Mouse (Mus musculus) neural tube, embryonic 13.5 days (tissue): ENCODE measurements at regions not wholly inside any gene's neighbourhood (a gene's known extent, or its start where the extent isn't known, plus 50 kb on each side); places are given as distances from the start of the nearest gene placed in this dataset.

Source experiments
- ATAC-seq: fragments of 200-750 bp; cut with Nextera tagmentation; 2 replicates; pipeline ENCODE4 v1.8.0; 2017; ENCODE audit warnings: low read depth, mild to moderate bottlenecking, moderate TSS enrichment, moderate library complexity
- H3K27ac ChIP-seq: fragments of 300-500 bp; sonication (generic); replicated peaks from 2 replicates; pipeline ENCODE4 v1.5.1; 2015; ENCODE audit warnings: moderate library complexity, mild to moderate bottlenecking, inconsistent platforms
- H3K27me3 ChIP-seq: fragments of 300-500 bp; sonication (generic); 2 replicates; pipeline ENCODE4 v1.6.1; 2015; ENCODE audit warnings: mild to moderate bottlenecking, inconsistent platforms
- H3K36me3 ChIP-seq: fragments of 300-500 bp; sonication (generic); 2 replicates; pipeline ENCODE4 v1.6.1; 2015; ENCODE audit warnings: mild to moderate bottlenecking, inconsistent platforms
- H3K4me1 ChIP-seq: fragments of 300-500 bp; sonication (generic); replicated peaks from 2 replicates; pipeline ENCODE4 v1.6.1; 2015; ENCODE audit warnings: inconsistent platforms
- H3K4me2 ChIP-seq: fragments of 300-500 bp; sonication (generic); 2 replicates; pipeline ENCODE4 v1.6.1; 2015; ENCODE audit warnings: inconsistent platforms, mild to moderate bottlenecking, moderate library complexity
- H3K4me3 ChIP-seq: fragments of 300-500 bp; sonication (generic); 2 replicates; pipeline ENCODE4 v1.5.1; 2015; ENCODE audit warnings: mild to moderate bottlenecking, inconsistent platforms
- H3K9ac ChIP-seq: fragments of 300-500 bp; sonication (generic); 2 replicates; pipeline ENCODE4 v1.6.1; 2015; ENCODE audit warnings: moderate library complexity, mild to moderate bottlenecking, inconsistent platforms
- H3K9me3 ChIP-seq: fragments of 300-500 bp; sonication (generic); 2 replicates; pipeline ENCODE4 v1.6.1; 2016; ENCODE audit warnings: inconsistent platforms
- WGBS: fragments of 180-500 bp; shearing (Covaris S2); methylation state at CpG from one replicate; pipeline ENCODE4 v1.1.7; 2015; 5-methylcytosine and 5-hydroxymethylcytosine counted together

- Histone ChIP-seq H3K9ac (no peak overlapping the region), H3K27ac (no peak overlapping the region), H3K9me3 (no peaks in the 10 kb centered on the region), H3K4me2 (no peak overlapping the region), H3K4me3 (no peak overlapping the region), H3K27me3 (no peaks in the 10 kb centered on the region), H3K4me1 (peaks cover 13% of the 10 kb centered on the region), H3K36me3 (no peaks in the 10 kb centered on the region)
- WGBS = 97% methylated on average over 3 of the region's 3 CpGs
- ATAC-seq = no peak
These were observed 1408.5 kb upstream of the A1bg start for GRCm38 (mm10) chr15:62331138-62331800.

GRCm38 (mm10) chr15:62328920-62329319, 1406.1 kb upstream of the A1bg start:
- Histone ChIP-seq H3K9ac (no peak overlapping the region), H3K4me2 (no peak overlapping the region), H3K36me3 (no peaks in the 10 kb centered on the region), H3K4me3 (no peak overlapping the region), H3K4me1 (peaks cover 13% of the 10 kb centered on the region), H3K9me3 (no peaks in the 10 kb centered on the region), H3K27ac (no peak overlapping the region), H3K27me3 (no peaks in the 10 kb centered on the region)
- ATAC-seq = no peak
- 7% methylated on average over 3 of the region's 3 CpGs for WGBS

- Histone ChIP-seq H3K4me1 (peaks cover 13% of the 10 kb centered on the region), H3K27ac (no peak overlapping the region), H3K9ac (no peak overlapping the region), H3K4me3 (no peak overlapping the region), H3K27me3 (no peaks in the 10 kb centered on the region), H3K36me3 (no peaks in the 10 kb centered on the region), H3K4me2 (no peak overlapping the region), H3K9me3 (no peaks in the 10 kb centered on the region)
- no peak for ATAC-seq
- 64% methylated on average over 9 of the region's 9 CpGs for WGBS
These were observed 1405.6 kb upstream of the A1bg start for GRCm38 (mm10) chr15:62328305-62328881.

- Histone ChIP-seq H3K9ac (no peak overlapping the region), H3K27ac (no peak overlapping the region), H3K4me1 (peaks cover 13% of the 10 kb centered on the region), H3K36me3 (no peaks in the 10 kb centered on the region), H3K27me3 (no peaks in the 10 kb centered on the region), H3K4me3 (no peak overlapping the region), H3K4me2 (no peak overlapping the region), H3K9me3 (no peaks in the 10 kb centered on the region)
- 36% methylated on average over 2 of the region's 2 CpGs for WGBS
- no peak for ATAC-seq
These were observed 1404.7 kb upstream of the A1bg start for GRCm38 (mm10) chr15:62327481-62327880.

- Histone ChIP-seq H3K36me3 (no peaks in the 10 kb centered on the region), H3K4me2 (no peak overlapping the region), H3K9ac (no peak overlapping the region), H3K27ac (no peak overlapping the region), H3K9me3 (no peaks in the 10 kb centered on the region), H3K4me3 (no peak overlapping the region), H3K4me1 (peaks cover 13% of the 10 kb centered on the region), H3K27me3 (no peaks in the 10 kb centered on the region)
- ATAC-seq = no peak
- 93% methylated on average over 4 of the region's 4 CpGs for WGBS
These were observed 1403.7 kb upstream of the A1bg start for GRCm38 (mm10) chr15:62326524-62326923.

- 68% methylated on average over 1 of the region's 1 CpGs for WGBS
- peaks cover 13% of the 10 kb centered on the region for H3K4me1 ChIP-seq
- ATAC-seq = no peak
- H3K4me3 ChIP-seq = no peak overlapping the region
- H3K9ac ChIP-seq = no peak overlapping the region
- no peaks in the 10 kb centered on the region for H3K36me3 ChIP-seq
- H3K27ac ChIP-seq = no peak overlapping the region
- H3K4me2 ChIP-seq = no peak overlapping the region
- no peaks in the 10 kb centered on the region for H3K9me3 ChIP-seq
- H3K27me3 ChIP-seq = no peaks in the 10 kb centered on the region
These were observed 1402.9 kb upstream of the A1bg start for GRCm38 (mm10) chr15:62325451-62326290.

- no peak overlapping the region for H3K27ac ChIP-seq
- ATAC-seq = no peak
- no peaks in the 10 kb centered on the region for H3K4me1 ChIP-seq
- H3K4me3 ChIP-seq = no peak overlapping the region
- 79% methylated on average over 5 of the region's 5 CpGs for WGBS
- no peak overlapping the region for H3K9ac ChIP-seq
- H3K4me2 ChIP-seq = no peak overlapping the region
- H3K9me3 ChIP-seq = no peaks in the 10 kb centered on the region
- no peaks in the 10 kb centered on the region for H3K36me3 ChIP-seq
- H3K27me3 ChIP-seq = no peaks in the 10 kb centered on the region
These were observed 1398.2 kb upstream of the A1bg start for GRCm38 (mm10) chr15:62320966-62321365.

- 7% methylated on average over 2 of the region's 2 CpGs for WGBS
- H3K4me3 ChIP-seq = no peak overlapping the region
- H3K9ac ChIP-seq = no peak overlapping the region
- no peaks in the 10 kb centered on the region for H3K9me3 ChIP-seq
- no peaks in the 10 kb centered on the region for H3K36me3 ChIP-seq
- no peak overlapping the region for H3K4me2 ChIP-seq
- no peaks in the 10 kb centered on the region for H3K4me1 ChIP-seq
- H3K27ac ChIP-seq = no peak overlapping the region
- ATAC-seq = no peak
- peaks cover 10% of the 10 kb centered on the region; the same call in 1 of the 2 replicates for H3K27me3 ChIP-seq
These were observed 1391.6 kb upstream of the A1bg start for GRCm38 (mm10) chr15:62314449-62314848.

GRCm38 (mm10) chr15:62302233-62302632, 1379.4 kb upstream of the A1bg start:
- no peak overlapping the region for H3K27ac ChIP-seq

GRCm38 (mm10) chr15:62301567-62301966, 1378.8 kb upstream of the A1bg start:
- Histone ChIP-seq H3K4me1 (no peaks in the 10 kb centered on the region), H3K9ac (no peak overlapping the region), H3K27ac (no peak overlapping the region), H3K4me3 (no peak overlapping the region), H3K9me3 (no peaks in the 10 kb centered on the region), H3K27me3 (no peaks in the 10 kb centered on the region), H3K36me3 (no peaks in the 10 kb centered on the region), H3K4me2 (no peak overlapping the region)
- no peak for ATAC-seq
- WGBS = 92% methylated on average over 3 of the region's 3 CpGs

More at GRCm38 (mm10) chr15:62302233-62302632, 1379.4 kb upstream of the A1bg start:
- WGBS = 87% methylated on average over 3 of the region's 3 CpGs
- no peak for ATAC-seq
- Histone ChIP-seq H3K4me1 (no peaks in the 10 kb centered on the region), H3K36me3 (no peaks in the 10 kb centered on the region), H3K4me3 (no peak overlapping the region), H3K27me3 (no peaks in the 10 kb centered on the region), H3K9me3 (no peaks in the 10 kb centered on the region), H3K9ac (no peak overlapping the region), H3K4me2 (no peak overlapping the region)

- WGBS = 88% methylated on average over 5 of the region's 5 CpGs
These were observed 1374.3 kb upstream of the A1bg start for GRCm38 (mm10) chr15:62297138-62297537.

GRCm38 (mm10) chr15:62295233-62295927, 1372.6 kb upstream of the A1bg start:
- ATAC-seq = no peak
- no peak overlapping the region for H3K4me2 ChIP-seq

More at GRCm38 (mm10) chr15:62297138-62297537, 1374.3 kb upstream of the A1bg start:
- H3K4me1 ChIP-seq = peaks cover 9% of the 10 kb centered on the region
- H3K9ac ChIP-seq = no peak overlapping the region
- no peak overlapping the region for H3K4me2 ChIP-seq
- no peaks in the 10 kb centered on the region for H3K27me3 ChIP-seq
- ATAC-seq = no peak
- no peak overlapping the region for H3K4me3 ChIP-seq
- no peak overlapping the region for H3K27ac ChIP-seq
- no peaks in the 10 kb centered on the region for H3K36me3 ChIP-seq
- H3K9me3 ChIP-seq = no peaks in the 10 kb centered on the region

More at GRCm38 (mm10) chr15:62295233-62295927, 1372.6 kb upstream of the A1bg start:
- H3K36me3 ChIP-seq = no peaks in the 10 kb centered on the region
- H3K27me3 ChIP-seq = no peaks in the 10 kb centered on the region
- H3K9me3 ChIP-seq = no peaks in the 10 kb centered on the region
- WGBS = 40% methylated on average over 8 of the region's 8 CpGs
- no peak overlapping the region for H3K27ac ChIP-seq
- no peak overlapping the region for H3K9ac ChIP-seq
- H3K4me3 ChIP-seq = no peak overlapping the region
- H3K4me1 ChIP-seq = peaks cover 9% of the 10 kb centered on the region
